Mouse (Mus musculus) spleen, adult 2 months (tissue): ENCODE data around the gene E2f3.

ENCODE experiments used
- CTCF ChIP-seq: fragments of 200-500 bp; IDR thresholded peaks from 2 replicates; pipeline ENCODE4 v1.5.1; 2011; ENCODE audit warnings: mild to moderate bottlenecking, inconsistent platforms; ENCODE audit not compliant: insufficient read depth, insufficient read length, insufficient replicate concordance; ENCODE audit errors: extremely low read depth
- POLR2A ChIP-seq: fragments of 200-500 bp; IDR thresholded peaks from 2 replicates; pipeline ENCODE4 v1.6.1; 2011; ENCODE audit warnings: low read depth, low read length, inconsistent platforms

DNA sequence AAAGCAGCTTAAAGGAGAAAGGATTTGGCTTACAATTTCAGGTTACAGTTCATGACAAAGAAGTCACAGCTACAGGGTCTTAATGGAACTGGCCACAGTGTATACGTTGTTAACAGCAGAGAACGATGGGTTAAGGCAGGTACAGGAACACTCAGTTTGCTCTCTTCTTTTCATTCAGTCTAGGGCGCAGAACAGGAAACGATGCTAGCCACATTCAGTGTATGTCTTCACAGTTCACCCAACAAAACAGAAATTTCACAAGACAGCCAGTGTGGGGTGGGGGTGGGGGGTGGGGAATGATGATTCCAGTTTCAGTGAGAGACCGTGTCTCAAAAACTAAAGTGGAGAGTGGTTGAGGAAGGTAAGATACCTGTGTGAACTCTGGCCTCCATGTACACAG, 48.7 kb upstream of the E2f3 start:
- TF ChIP-seq POLR2A (no peak), CTCF (no peak)
